Mouse (Mus musculus) T-helper 17 cell (primary cell): ENCODE results near the gene Tmem248.

ENCODE experiments used
- in situ Hi-C, 2 experiments: fragments of 300-600 bp; cut with MboI, MseI; formaldehyde crosslinking; loops; 1 replicate in 1 of 2; 2 replicates in 1 of 2; pipeline ENCODE4 v1.15.1; 2025; ENCODE audit warnings: high pct_unique_total_duplicates in 2 of 2

Tmem248 gene

DNA sequence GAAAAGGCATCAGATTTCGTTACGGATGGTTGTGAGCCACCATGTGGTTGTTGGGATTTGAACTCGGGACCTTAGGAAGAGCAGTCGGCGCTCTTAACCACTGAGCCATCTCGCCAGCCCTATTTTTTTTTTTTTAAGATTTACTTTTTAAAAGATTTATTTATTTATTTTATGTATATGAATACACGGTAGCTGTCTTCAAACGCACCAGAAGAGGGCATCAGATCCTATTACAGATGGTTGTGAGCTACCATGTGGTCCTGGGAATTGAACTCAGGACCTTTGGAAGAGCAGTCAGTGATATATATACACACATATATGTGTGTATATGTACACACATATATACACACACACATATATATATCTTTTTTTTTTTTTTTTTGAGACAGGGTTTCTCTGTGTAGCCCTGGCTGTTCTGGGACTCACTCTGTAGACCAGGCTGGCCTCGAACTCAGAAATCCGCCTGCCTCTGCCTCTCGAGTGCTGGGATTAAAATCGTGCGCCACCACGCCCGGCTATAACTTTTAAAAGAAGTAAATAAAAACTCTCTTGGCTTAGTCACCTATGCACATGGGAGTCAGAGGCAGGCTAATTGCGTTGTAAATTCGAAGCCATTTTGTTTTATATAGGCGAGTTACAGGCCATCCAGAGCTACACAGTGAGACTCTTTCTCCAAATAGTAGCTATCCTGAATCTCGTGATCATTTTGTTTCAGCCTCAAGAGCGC lies 39.1 kb downstream of the Tmem248 start:
- in situ Hi-C loops: loop anchor here (5.0 to 25.0 kb wide), 3 partner anchors 1069 to 1244 kb away; partner anchors contain the start of genes Ran (in 1 of the 2) and Stx2 (in 1 of the 2)

- in situ Hi-C loops: loop anchor here (5.0 to 25.0 kb wide), 3 partner anchors 1069 to 1244 kb away; partner anchors contain the start of genes Ran (in 1 of the 2) and Stx2 (in 1 of the 2)
Measured at GRCm38 (mm10) chr5:130256678-130257271, 39.9 kb downstream of the Tmem248 start.

DNA sequence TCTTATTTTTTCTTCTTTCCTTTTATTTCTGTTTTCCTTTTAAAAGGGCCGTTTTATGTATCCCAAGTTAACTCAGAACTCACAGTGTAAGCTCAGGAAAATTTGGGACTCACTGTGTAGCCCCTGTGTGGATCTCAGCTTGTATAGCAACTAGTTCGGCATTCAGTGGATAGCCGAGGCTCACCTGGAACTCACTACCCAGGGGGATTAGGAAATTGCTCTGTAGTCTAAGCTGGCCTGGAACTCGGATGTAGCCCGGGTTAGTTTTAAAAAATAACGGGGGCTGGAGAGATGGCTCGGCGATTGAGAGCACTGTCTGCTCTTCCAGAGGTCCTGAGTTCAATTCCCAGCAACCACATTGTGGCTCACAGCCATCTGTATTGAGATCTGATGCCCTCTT lies 40.4 kb downstream of the Tmem248 start:
- in situ Hi-C loops: loop anchor here (5.0 to 25.0 kb wide), 3 partner anchors 1070 to 1245 kb away; partner anchors contain the start of genes Ran (in 1 of the 2) and Stx2 (in 1 of the 2)

DNA sequence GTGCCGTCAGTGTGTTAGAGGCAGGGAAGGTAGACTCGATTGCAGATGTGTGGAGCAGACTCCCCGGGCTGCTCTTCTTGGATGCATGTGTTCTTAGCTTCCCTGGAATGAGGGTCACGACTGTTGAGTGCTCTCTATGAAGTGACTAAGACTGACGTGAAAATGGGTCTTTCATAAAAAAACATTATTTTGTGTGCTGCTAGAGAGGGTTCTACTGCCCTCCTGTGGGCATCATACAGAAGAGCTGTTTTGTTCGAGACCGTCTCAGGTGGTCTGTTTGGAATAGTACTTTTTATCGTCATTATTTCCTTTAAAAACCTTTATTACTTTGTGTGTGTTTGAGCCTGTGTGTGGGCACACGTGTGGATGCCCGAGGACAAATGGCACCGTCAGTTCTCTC lies 46.6 kb downstream of the Tmem248 start:
- in situ Hi-C loops: loop anchor here (25.0 kb wide), 2 partner anchors 1076 to 1251 kb away; partner anchors contain the start of genes Ran (in 1 of the 2) and Stx2 (in 1 of the 2)

- in situ Hi-C loops: loop anchor here (5.0 to 25.0 kb wide), 3 partner anchors 593 to 1252 kb away; partner anchors contain the start of genes Ran (in 1 of the 2) and Stx2 (in 1 of the 2)
Measured at GRCm38 (mm10) chr5:130264433-130265005, 47.6 kb downstream of the Tmem248 start.

DNA sequence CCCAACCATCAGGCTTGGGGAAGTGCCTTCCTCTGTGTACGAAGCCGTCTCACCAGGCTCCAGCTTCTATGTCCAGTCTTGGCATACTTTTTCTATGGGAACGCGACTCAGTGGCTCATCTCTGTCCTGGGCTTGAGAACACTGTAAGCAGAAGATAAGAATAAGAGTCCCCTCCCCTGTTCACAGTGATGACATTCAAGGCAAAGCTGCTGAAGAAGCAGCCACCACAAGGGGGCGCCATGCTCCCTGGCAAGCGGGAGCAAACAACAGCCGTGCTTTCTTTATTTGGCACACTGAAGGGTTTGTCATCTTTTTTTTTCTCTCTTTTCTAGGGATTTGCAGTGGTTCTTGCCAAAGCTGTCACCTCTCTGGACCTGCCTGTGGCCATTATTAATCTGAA lies 49.8 kb downstream of the Tmem248 start:
- in situ Hi-C loops: loop anchor here (5.0 to 25.0 kb wide), 3 partner anchors 591 to 1254 kb away; partner anchors contain the start of genes Ran (in 1 of the 2) and Stx2 (in 1 of the 2)

DNA sequence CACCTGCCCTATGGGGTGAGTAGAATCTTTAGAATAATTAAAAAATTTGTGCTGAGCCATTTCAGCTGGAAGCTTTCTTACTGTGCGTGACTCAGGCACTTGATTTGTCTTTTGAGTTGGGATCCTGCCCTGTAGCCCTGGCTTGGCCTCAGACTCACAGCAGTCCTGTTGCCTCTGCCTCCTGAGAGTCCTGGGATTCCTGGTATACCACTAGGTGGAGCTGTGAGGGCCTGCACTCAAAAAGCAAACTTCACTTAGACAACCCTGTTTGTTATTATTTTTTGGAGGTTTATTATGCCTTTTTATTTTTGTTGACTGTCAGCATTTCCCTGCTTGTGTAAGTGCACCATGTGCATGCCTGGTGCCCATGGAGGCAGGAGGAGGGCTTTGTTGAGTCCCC lies 50.4 kb downstream of the Tmem248 start:
- in situ Hi-C loops: loop anchor here (5.0 to 25.0 kb wide), 3 partner anchors 590 to 1255 kb away; partner anchors contain the start of genes Ran (in 1 of the 2) and Stx2 (in 1 of the 2)

DNA sequence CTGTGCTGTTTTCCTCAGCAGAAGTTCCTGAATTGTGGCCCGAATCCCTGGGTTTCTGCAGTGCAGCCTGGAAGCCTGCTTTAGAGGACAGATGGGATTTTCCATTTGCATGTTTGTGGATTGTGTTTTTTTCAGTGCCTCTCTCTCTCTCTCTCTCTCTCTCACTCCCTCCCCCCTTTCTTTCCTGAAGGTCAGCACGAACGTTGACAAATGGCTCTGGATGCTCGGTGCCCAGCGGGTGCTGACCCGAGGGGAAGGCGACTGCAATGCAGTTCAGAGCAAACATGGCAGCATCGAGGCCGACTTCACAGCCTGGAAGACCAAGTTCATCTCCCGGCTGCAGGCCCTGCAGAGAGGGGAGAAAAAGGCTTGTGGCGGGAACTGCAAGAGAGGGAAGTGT lies 52.1 kb downstream of the Tmem248 start:
- in situ Hi-C loops: loop anchor here (5.0 to 25.0 kb wide), 3 partner anchors 588 to 1257 kb away; partner anchors contain the start of genes Ran (in 1 of the 2) and Stx2 (in 1 of the 2)

- in situ Hi-C loops: loop anchor here (10.0 to 25.0 kb wide), 3 partner anchors 582 to 1260 kb away; partner anchors contain the start of genes Ran (in 1 of the 2) and Stx2 (in 1 of the 2)
Measured at GRCm38 (mm10) chr5:130272344-130272743, 55.5 kb downstream of the Tmem248 start.

GRCm38 (mm10) chr5:130273046-130273445 lies 56.2 kb downstream of the Tmem248 start:
- in situ Hi-C loops: loop anchor here (10.0 to 25.0 kb wide), 3 partner anchors 582 to 1261 kb away; partner anchors contain the start of genes Ran (in 1 of the 2) and Stx2 (in 1 of the 2)

DNA sequence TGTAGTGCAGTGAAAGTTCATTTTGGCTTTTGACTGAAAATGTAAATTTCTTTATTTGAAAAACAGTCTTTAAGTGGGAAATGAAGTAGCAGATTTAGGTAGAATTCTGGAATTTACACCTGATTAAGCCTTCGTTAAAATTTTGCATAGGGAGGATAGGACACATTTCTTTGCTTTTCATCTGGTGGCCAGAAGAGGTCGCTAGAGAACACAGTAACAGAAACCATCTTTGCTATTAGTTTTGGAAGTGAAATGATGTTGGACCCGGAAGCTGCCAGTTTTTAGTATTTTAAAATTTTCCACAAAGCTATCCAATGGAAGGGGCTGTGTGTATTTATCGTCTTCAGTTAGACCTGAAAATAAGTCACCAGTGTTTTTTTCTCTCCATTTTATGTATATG lies 58.6 kb downstream of the Tmem248 start:
- in situ Hi-C loops: loop anchor here in 1 of 2 experiments (10.0 kb wide), 1 partner anchor 579 kb away; no protein-coding TSS in a partner anchor

- in situ Hi-C loops: loop anchor here in 1 of 2 experiments (10.0 kb wide), 1 partner anchor 577 kb away; no protein-coding TSS in a partner anchor
Measured at GRCm38 (mm10) chr5:130278011-130278472, 61.2 kb downstream of the Tmem248 start.

- in situ Hi-C loops: loop anchor here in 1 of 2 experiments (5.0 kb wide), 1 partner anchor 906 kb away; no protein-coding TSS in a partner anchor
Measured at GRCm38 (mm10) chr5:130283079-130283732, 66.3 kb downstream of the Tmem248 start.

GRCm38 (mm10) chr5:130288106-130288505 lies 71.2 kb downstream of the Tmem248 start:
- in situ Hi-C loops: no loop called here

GRCm38 (mm10) chr5:130290242-130290641 lies 73.4 kb downstream of the Tmem248 start:
- in situ Hi-C loops: no loop called here

- in situ Hi-C loops: no loop called here
Measured at GRCm38 (mm10) chr5:130290775-130291174, 73.9 kb downstream of the Tmem248 start.

DNA sequence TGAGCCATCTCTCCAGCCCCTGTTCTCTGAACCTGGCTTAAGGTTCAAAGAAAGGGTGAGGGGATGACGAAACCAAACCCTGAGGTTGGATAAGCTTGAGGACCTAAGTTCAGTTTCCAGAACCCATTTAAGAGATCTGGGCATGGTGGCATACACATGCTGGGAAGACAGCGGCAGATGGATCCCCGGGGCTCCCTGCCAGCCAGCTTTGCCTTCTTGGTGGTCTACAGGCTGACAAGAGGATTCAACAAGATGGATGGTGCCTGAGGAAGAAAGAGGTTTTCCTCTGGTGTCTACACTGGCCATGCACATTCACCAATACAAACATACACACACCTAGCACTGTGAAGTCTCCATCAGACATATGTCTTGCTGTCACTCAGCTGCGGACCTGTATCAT lies 76.1 kb downstream of the Tmem248 start:
- in situ Hi-C loops: no loop called here
